Mouse (Mus musculus) CD4-positive naive resting alpha-beta T cell, adult 57 days (primary cell): ENCODE data around the gene Ppfia3. TPM values are rescaled to one million over a fixed set of nuclear protein-coding genes. Genes with fewer than 3 reads are reported as not detected.

ENCODE experiments used
- total RNA-seq: library from RNA; stranded (reverse); gene quantifications from one replicate; pipeline ENCODE4 v1.2.4, GENCODE M21; 2023

Gene Ppfia3
- 0.47 TPM for total RNA-seq

GRCm38 (mm10) chr7:45366652-45367019, at the start of gene Ppfia3:
Ppfia3 (minus strand) TSS chr7:45367019.

GRCm38 (mm10) chr7:45413113-45413863, 46.5 kb upstream of the Ppfia3 start, which contains the start of gene Ntf5:
Ntf5 (plus strand) TSS chr7:45413695.

GRCm38 (mm10) chr7:45405091-45406075, 38.6 kb upstream of the Ppfia3 start, which contains the start of gene Kcna7:
Kcna7 (plus strand) TSS chr7:45405653.

GRCm38 (mm10) chr7:45395578-45396336, 28.9 kb upstream of the Ppfia3 start, which contains the start of gene Snrnp70:
Snrnp70 (minus strand) TSS chr7:45395742.

GRCm38 (mm10) chr7:45370475-45371311, 3.9 kb upstream of the Ppfia3 start, which contains the start of gene Lin7b:
Lin7b (minus strand) TSS chr7:45370583.

GRCm38 (mm10) chr7:45335056-45335455, 31.8 kb downstream of the Ppfia3 start, which contains the start of gene Hrc:
Hrc (plus strand) TSS chr7:45335290.

GRCm38 (mm10) chr7:45333431-45333982, 33.3 kb downstream of the Ppfia3 start, which contains the start of gene Trpm4:
Trpm4 (minus strand) TSS chr7:45333780.

Other genes starting within 250 kb of the Ppfia3 start
- gene Rps11, start 242.6 kb downstream of the Ppfia3 start, total RNA-seq, result 3,211 TPM
- 5,433 TPM for gene Rpl13a, start 238.3 kb downstream of the Ppfia3 start, total RNA-seq
- not detected for gene Gm45713, start 230.8 kb downstream of the Ppfia3 start, total RNA-seq
- gene Flt3l, start 230.6 kb downstream of the Ppfia3 start, total RNA-seq, result 299 TPM
- 38.5 TPM for gene Pih1d1, start 212.7 kb downstream of the Ppfia3 start, total RNA-seq
- gene Aldh16a1, start 212.4 kb downstream of the Ppfia3 start, total RNA-seq, result 61.5 TPM
- gene Slc17a7, start 203.1 kb downstream of the Ppfia3 start, total RNA-seq, result not detected
- not detected for gene Gfy, start 187.4 kb downstream of the Ppfia3 start, total RNA-seq
- gene Pth2, start 186.0 kb downstream of the Ppfia3 start, total RNA-seq, result not detected
- gene Ccdc155, start 162.1 kb downstream of the Ppfia3 start, total RNA-seq, result not detected
- not detected for gene Dkkl1, start 154.9 kb downstream of the Ppfia3 start, total RNA-seq
- gene Tead2, start 151.3 kb downstream of the Ppfia3 start, total RNA-seq, result not detected
- 346 TPM for gene Cd37, start 127.9 kb downstream of the Ppfia3 start, total RNA-seq
- not detected for gene Slc6a16, start 125.9 kb downstream of the Ppfia3 start, total RNA-seq
- not detected for gene Slc6a21, start 89.5 kb downstream of the Ppfia3 start, total RNA-seq
- gene Trpm4, start 33.2 kb downstream of the Ppfia3 start, total RNA-seq, result 10.0 TPM
- gene Hrc, start 31.7 kb downstream of the Ppfia3 start, total RNA-seq, result not detected
- gene Lin7b, start 3.6 kb upstream of the Ppfia3 start, total RNA-seq, result 2.6 TPM
- 701 TPM for gene Snrnp70, start 28.7 kb upstream of the Ppfia3 start, total RNA-seq
- not detected for gene Kcna7, start 38.6 kb upstream of the Ppfia3 start, total RNA-seq
- not detected for gene Ntf5, start 46.7 kb upstream of the Ppfia3 start, total RNA-seq
- gene Lhb, start 53.8 kb upstream of the Ppfia3 start, total RNA-seq, result not detected
- 5.9 TPM for gene Gys1, start 67.8 kb upstream of the Ppfia3 start, total RNA-seq
- gene Ruvbl2, start 71.1 kb upstream of the Ppfia3 start, total RNA-seq, result 50.8 TPM
- 537 TPM for gene Ftl1, start 92.9 kb upstream of the Ppfia3 start, total RNA-seq
- gene Bax, start 99.9 kb upstream of the Ppfia3 start, total RNA-seq, result 74.8 TPM
- not detected for gene Tulp2, start 114.9 kb upstream of the Ppfia3 start, total RNA-seq
- not detected for gene Gm45808, start 119.8 kb upstream of the Ppfia3 start, total RNA-seq
- gene Dhdh, start 121.8 kb upstream of the Ppfia3 start, total RNA-seq, result 1.2 TPM
- 80.1 TPM for gene Nucb1, start 143.4 kb upstream of the Ppfia3 start, total RNA-seq
- 949 TPM for gene Ppp1r15a, start 159.2 kb upstream of the Ppfia3 start, total RNA-seq
- 3.9 TPM for gene Plekha4, start 159.3 kb upstream of the Ppfia3 start, total RNA-seq
- 2.9 TPM for gene Hsd17b14, start 187.9 kb upstream of the Ppfia3 start, total RNA-seq
- gene Bcat2, start 203.1 kb upstream of the Ppfia3 start, total RNA-seq, result 52.3 TPM
- not detected for gene Fgf21, start 248.5 kb upstream of the Ppfia3 start, total RNA-seq